Mouse (Mus musculus) layer of hippocampus, adult 9-10 months (tissue): ENCODE data around the gene Platr17.
"Not testable (repeated sequence)": the region's sequence is repeated elsewhere in the genome, so short reads cannot be mapped to it uniquely, and the experiment has no call there.

ENCODE experiments used
- DNase-seq: peaks from one replicate; pipeline ENCODE4 v3.0.0; 2022; ENCODE audit warnings: low spot score

Platr17 gene

DNA sequence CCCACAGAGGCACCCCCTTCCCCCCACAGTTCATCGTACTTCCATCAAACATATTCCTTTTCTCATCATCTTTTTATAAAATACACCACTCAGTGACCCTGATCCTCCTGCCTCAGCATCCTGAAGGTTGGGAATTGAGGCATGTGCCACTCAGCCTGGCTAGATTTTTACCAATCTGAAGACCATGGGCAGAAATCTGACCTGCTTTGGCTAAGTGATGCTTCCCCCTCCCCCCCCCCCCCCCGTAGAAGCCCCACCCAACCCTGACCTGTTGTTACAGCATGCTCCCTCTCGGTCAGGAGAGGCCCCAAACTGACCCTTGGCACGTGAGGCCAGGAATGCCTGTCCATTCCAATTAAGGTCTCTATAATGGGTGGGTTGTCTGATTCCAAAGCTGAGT is at the start of gene Platr17:
Platr17 (plus strand) TSS at position 301 of the 400 bp plus-strand sequence.
- not testable (repeated sequence) for DNase-seq

DNA sequence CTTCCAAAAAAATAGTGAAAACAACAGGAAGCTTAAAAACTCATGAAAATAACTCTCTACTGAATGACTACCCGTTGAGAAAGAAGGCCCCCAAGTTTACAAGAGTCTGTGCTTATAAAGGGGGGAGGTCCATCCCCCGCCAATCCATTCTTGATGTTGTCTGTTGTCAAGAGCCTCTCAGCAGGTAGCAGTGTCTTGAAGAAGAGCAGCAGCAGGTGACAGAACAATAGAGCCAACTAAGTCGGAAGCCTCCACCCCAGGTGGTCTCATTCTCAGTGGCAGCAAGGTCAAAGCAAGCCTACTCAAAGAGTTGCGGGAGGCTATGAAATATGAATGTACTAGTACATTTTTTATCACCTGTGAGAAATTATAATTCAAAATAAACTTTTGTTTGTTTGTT is 47.1 kb upstream of the Platr17 start:
- no peak for DNase-seq

- DNase-seq: peak; percentile 53
These were observed 39.5 kb upstream of the Platr17 start for GRCm38 (mm10) chr17:33865330-33866030.

DNA sequence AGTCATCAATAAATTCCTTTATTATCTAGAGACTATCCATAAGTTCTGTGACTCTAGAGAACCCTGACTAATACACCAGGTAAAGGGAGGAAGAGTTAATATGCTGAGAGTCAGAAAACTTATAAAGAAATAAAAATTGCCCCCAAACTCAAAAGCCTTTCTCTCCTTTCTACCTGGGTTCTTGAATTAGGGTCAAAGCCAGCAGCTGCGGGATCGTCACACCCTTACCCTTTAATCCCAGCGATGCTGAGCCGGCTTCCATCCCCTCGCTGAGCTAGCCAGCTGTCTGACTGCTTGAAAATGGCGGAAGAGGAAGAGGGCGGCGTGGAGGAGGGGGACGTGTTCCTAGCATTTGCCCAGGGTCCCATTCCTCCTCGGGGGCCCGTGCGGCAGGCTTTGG is 31.4 kb upstream of the Platr17 start, which contains the start of gene Gm7029:
Gm7029 (plus strand) TSS at position 301 of the 400 bp plus-strand sequence.
- DNase-seq: not testable (repeated sequence)

- DNase-seq: no peak
These were observed 30.5 kb upstream of the Platr17 start for GRCm38 (mm10) chr17:33874411-33874810.

DNA sequence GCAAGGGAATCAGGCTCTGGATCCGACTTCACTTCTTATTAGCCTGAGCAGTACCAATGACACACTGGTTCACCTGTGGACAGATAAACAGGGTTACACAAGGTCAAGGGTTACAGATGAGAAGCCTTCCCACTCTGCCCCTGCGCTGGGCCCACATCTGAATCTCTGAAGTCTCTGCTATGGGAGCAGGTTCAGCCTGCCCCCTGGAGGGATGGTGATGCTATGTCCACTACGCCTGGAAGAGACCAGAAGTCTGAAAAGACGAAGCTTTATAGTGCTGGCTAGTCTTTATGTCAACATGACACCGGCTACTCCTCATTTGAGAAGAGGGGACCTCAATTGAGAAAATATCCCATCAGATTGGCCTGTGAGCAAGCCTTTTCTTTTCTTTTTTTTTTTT is 29.1 kb upstream of the Platr17 start:
- DNase-seq: not testable (repeated sequence)

- not testable (repeated sequence) for DNase-seq
These were observed 20.6 kb upstream of the Platr17 start for GRCm38 (mm10) chr17:33884320-33884719.

DNA sequence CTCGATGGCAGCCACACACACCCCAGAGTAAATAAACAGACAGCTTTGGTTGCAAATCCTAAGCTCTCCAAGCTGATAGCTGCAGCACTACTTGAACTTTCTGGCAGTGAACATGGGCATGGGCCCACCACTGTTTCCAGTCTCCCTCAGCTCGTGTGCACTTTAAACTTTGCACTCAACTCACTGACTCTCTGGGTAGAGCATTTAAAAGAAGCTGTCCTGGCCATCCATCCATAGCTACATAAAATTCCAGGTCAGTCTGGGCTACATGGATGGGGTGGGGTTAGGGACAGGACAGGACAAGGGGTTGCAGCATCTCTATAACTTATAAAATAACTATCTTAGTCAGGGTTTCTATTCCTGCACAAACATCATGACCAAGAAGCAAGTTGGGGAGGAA is 17.1 kb upstream of the Platr17 start:
- not testable (repeated sequence) for DNase-seq

- not testable (repeated sequence) for DNase-seq
These were observed 16.7 kb upstream of the Platr17 start for GRCm38 (mm10) chr17:33888230-33888629.

GRCm38 (mm10) chr17:33889941-33890532 is 14.9 kb upstream of the Platr17 start:
- not testable (repeated sequence) for DNase-seq

DNA sequence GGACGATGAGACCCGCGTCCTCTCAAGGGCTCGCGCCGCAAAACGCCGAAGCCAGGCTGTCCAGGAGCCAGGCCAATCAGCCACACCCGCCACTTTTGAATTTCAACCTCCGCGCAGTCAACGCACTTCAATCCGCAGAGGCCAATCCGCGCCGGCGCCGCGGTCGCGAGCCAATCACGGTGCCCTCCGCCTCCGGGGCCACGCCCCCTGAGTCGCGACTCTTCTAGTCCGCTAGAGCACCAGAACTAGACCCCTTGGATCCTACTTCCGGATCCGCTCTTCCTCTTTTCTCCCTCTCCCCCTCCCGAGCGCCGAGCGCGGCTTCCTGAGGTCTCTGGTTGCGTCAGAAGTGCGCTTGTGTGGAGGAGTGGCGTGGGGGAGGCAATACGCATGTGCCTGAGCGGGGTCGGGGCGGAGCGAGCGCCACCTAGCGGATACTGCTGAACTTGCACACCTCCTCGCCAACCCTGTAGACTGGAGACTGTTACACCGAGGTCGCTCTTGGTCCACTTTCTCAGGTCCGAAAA is 14.3 kb upstream of the Platr17 start, which contains the start of gene Kifc1:
Kifc1 (minus strand) TSS at position 129 of the 527 bp plus-strand sequence.
- peak; percentile 97 for DNase-seq

DNA sequence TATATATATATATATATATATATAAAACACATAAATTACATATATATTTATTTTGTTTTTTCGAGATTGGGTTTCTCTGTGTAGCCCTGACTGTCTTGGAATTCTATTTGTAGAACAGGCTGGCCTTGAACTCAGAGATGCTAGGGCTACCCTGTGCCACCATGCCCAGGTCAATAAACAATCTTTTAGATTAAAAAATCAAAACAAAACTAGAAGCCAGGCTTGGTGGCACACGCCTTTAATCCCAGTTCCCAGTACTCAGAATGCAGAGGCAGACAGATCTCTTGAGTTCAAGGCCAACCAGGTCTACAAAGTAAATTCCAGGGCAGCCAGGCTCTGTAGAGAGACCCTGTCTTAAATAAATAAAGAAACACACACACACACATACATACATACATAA is 13.6 kb upstream of the Platr17 start:
- DNase-seq: no peak

DNA sequence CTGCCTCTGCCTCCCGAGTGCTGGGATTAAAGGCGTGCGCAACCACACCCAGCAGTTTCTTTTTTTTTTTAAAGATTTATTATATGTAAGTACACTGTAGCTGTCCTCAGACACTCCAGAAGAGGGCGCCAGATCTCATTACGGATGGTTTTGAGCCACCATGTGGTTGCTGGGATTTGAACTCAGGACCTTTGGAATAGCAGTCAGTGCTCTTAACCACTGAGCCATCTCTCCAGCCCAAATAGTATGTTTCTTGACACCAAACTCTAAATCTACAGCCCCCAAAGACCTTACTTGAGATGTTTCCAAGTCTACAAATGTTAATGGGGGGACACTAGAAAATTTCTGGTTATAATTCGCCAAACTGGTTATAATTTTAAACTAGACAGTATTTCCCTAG is 13.0 kb upstream of the Platr17 start:
- not testable (repeated sequence) for DNase-seq

GRCm38 (mm10) chr17:33892429-33892828 is 12.5 kb upstream of the Platr17 start:
- no peak for DNase-seq

DNA sequence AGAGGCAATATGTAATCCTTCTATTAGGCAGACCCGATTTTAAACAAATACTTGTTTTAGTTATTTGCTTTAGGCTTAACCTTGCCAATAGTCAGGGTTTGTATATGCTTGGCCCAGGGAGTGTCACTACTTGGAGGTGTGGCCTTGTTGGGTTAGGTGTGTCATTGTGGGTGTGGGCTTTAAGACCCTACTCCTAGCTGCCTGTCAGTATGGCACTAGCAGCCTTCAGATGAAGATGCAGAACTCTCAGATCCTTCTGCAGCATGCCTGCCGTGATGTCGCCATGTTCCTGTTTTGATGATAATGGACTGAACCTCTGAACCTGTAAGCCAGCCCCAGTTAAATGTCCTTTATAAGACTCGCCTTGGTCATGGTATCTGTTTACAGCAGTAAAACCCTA is 11.9 kb upstream of the Platr17 start:
- DNase-seq: not testable (repeated sequence)

- no peak for DNase-seq
These were observed 7.7 kb upstream of the Platr17 start for GRCm38 (mm10) chr17:33897114-33897794.

DNA sequence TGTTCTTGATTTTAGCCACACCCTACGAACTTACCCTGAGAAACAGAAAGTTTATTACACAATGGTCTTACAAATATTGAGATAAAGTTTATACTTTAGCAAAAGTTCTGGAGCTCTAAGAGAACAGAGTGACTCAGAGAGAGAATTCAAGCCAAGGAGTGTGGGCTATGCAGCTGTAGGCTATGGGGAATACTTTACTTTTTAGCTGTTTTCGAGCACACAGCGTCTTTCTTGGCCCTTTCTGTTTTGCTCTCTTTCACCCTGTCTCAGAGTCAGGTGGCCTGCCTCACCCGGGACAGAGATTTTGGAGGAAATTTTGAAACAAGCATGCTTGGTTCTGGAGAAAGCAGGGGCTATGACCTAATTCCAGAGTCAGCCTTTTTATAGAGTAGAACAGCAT is 6.7 kb upstream of the Platr17 start:
- not testable (repeated sequence) for DNase-seq

DNA sequence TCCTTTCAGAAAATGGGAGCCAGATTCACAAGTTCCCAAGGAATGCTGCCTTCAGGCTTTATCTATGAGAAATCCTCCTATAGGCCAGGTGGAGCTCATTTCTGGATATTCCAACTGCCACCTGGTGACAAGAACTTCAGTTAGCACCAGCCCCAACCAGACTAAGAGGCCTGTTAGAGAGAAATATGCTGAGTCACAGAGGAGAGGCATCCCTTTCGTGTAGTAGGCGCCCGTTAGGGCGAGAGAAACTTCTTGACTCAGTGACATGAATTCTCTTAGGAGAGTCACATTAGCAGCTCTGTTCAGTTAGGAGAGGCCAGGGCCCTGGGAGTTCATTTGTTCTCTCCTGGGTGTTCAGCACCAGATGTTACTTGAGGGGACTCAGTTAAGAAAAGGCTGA is 5.3 kb upstream of the Platr17 start:
- DNase-seq: no peak

DNA sequence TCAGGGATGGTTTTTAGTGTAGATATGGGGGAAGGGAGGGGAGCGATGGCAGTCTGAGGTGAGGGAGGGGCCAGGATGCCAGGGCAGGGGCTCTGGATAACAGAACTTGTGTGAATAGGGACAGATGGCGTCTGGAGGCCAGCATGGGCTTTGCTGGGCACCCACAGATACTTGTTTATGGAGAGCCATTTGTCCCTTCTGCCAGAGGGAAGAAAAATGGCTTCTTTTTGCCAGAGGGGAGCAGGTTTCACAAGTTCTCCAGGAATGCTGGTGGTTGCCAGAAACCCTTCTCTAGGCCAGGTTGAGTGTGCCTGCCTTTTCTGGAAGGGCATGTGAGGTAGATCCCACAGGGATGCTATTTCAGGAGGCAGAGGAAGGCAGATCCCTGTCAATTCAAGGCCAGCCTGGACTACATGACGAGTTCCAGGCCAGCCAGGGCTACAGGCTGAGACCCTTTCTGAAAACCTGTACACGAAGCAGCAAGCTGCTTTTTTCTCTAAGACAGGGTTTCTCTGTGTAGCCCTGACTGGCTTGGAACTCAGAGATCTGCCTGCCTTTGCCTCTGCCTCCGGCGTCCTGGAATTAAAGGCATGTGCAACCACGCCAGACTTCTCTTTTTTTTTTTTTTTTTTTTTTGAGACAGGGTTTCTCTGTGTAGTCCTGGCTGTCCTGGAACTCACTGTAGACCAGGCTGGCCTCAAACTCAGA is 4.5 kb upstream of the Platr17 start:
- no peak for DNase-seq

DNA sequence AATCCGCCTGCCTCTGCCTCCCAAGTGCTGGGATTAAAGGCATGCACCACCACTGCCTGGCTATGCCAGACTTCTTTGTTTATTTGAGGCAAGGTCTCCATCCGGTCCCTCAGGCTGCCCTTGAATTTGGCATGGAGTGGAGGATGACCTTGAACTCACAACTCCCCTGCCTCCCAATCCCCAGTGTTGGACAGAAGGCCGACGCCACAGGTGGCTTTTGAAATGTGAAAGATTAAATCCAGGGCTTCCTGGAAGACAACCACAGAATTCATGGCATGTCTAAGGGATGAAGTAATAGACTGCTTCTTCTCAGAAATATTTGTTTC is 4.0 kb upstream of the Platr17 start:
- DNase-seq: no peak

DNA sequence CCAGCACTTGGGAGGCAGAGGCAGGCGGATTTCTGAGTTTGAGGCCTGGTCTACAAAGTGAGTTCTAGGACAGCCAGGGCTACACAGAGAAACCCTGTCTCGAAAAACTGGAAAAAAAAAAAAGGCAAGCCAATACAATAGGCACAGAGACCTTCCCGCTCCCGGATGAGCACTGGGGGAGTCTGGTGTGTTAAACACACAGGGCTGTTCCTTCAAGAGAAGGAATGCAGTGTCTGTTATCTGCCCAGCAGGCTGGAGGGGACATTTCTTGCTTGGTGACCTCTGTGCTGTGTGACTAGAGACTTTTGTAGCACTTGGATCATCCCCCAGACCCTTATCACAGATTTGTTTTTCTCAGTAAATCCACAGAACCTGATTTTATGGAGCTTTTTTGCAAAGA is 3.3 kb upstream of the Platr17 start:
- DNase-seq: no peak

GRCm38 (mm10) chr17:33902079-33902478 is 2.9 kb upstream of the Platr17 start:
- DNase-seq: no peak
